Mouse (Mus musculus) 3134 (cell line): ENCODE results near the gene Josd2.

ENCODE experiments used
- DNase-seq: peaks from one replicate; pipeline ENCODE4 v3.0.0-alpha.2; 2011; ENCODE audit warnings: low spot score; ENCODE audit not compliant: insufficient read length; ENCODE audit errors: extremely low read depth

The Josd2 gene

DNA sequence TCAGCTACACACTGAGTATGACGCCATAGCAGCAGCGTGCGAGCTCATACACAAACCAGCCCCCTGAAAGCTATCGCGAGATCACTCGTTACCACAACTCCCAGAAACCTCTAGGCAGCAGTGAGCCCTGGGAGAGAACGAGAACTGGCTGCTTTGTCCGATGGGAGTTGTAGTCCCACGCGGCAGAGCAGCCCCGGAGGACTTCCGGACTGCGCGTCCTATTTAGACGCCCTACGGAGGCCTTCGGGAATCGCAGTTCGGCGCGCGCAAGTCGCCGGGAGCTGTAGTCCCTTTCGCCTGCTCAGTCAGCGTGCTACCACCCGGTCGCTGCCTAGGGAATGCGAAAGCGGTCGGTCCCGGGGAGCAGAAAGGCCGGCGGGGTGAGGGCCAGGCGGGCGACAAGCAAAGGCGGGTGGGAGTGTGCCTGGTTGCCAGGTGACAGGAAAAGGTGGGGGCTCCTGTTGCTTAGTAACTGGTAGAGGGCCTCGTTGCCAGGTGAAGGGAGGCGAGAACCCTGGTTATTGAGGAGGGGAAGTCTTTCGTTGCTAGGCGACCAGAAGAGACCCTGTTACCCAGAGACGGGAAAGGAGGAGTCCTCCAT, at the start of gene Josd2:
Josd2 (plus strand) TSS at position 170 of the 601 bp plus-strand sequence.
- peak; percentile 92 for DNase-seq

DNA sequence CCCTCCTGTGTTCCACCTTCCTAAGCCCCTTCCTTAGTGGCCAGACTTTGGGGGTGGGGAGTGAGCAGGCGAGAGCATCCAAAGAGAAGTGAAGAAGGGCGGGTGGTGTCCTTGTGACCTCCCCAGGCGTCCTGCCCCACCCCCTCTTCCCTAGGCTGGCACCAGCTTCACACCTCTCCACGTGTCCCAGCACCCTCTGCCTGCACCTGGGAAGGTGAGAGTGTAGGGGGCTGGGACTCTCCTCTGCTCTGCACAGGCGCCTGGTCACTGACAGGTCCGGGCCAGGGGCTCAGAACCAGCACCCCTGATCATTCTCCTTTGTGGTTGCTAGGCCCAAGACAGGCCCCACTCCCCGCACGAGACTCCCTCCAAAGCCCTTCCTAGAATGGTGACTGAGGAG, 40.1 kb upstream of the Josd2 start:
- no peak for DNase-seq

DNA sequence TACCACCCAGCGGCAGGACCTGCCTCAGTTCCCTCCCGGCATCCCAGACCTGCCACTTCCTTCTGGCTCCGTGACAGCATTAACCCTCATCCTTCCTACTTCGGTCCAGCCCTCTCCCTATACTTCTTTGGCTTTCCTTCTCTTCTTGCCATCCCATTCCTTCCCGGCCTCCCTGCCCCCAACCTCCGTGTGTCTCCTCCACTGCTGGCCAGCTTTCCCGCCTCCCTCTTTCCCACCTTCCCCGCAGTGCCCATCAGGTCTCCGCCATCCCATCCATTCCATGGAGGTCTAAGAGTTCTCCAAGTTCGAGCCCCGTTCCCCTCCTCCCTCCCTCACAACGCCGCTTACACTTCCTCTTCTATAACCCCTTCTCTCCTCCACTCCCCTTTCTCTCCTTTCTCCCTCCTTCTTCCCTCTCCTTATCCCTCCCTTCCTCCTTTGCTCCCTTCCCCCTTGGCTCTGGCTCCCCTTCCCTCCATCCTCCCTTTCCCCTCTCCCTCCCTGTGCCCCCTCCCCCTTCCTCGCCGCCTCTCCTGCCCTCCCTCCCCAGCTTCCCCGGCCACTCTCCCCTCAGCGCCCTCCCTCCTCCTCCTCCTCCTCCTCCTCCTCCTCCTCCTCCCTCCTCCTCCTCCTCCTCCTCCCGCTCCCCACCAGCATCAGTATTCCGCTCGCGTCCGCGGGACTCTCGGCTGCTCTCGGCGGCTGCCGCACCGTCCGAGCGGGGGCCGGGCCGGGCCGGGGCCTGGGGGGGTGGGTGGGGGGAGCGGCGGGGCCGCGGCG, 39.4 kb upstream of the Josd2 start:
- DNase-seq = no peak

DNA sequence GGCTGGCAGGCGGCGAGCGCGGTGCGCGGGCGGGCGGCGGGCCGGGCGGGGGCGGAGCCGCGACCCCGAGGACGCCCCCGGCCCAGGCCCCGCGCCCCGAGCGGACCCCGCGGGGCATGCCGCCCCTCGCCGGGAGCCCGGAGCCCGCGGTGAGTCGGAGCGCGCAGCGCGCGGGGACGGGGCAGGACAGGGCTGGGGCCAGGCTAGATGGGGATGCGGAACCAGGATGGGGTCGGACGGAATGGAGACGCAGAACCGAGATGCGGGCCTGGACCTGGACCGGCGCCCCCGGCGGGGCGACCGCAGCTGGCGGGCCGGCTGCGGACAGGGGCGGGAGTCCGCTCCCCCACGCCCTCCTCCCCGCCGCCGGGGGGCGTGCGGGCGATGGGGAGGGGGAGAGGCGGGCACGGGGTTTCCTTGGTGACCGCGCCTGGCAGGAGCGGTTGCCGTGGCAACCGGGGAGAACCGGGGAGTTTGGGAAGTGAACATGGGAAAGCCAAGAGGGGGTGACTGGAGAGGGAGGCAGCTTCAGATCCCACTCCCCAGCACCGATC, 38.7 kb upstream of the Josd2 start, which contains the start of gene Lrrc4b:
Lrrc4b (plus strand) TSS at position 51 of the 554 bp plus-strand sequence.
- DNase-seq = no peak

DNA sequence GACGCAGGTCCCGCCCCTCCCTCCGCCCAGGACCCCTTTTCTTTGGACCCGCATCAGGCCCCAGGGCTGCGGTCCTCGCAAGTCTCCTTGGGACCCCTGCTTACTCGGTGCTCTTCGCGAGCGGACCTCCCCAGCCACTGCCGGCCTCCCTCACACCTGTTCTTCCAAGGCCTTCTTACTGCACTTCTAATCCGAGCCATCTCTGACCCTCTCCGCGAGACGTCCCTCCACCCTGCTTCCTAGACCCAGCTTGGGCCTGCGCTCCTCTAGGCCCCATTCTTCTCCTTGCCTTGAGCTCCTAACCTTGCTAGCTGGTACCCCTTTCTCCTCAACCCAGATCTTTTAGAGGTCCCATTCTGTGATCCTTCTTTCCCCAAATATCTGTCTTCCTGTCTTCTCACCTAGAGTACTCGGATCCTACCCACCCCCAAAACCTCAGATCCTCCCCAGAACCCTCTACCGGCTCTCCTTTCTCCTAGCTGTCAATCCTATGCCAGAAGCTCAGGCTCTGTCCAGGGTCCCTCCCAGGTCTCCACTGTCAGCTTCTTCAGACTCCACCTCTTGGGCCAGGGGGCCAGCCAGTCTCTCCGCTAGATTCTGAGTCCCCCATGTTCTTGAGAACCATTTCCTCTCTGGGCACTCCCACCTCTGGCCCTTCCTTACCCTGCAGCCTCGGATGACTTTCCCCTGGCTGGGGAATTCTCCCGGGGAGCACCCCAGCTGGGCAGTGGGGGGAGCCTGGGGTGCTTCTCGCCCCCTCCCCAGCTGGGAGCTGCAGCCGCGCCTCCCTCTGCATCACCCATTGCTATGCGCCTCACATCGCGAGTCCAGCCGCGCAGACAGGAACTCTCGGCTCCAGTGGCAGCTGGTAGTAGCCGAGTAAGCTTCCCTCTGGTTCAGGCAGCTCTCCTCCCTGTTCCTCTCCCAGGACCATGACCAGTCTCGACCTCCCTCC, 38.0 kb upstream of the Josd2 start:
- no peak for DNase-seq

DNA sequence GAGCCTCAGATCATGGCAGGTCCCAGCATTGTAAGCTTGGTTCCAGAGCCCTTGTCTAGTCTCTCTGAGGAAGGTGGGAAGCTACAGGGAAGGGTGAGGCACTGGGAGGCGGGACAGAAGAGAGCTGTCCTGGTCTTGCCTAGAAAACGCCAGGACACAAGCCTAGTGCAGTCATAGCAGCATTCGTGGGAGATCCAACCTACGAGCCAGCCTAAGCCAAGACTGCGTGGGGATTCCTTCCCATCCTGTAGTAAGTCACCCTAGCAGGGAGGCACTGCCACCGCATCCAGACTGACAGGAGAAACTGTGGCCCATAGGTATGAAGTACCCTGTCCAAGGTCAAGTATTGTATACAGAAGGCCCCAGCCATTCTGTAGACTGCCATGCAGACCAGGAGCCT, 35.2 kb upstream of the Josd2 start:
- DNase-seq = no peak

DNA sequence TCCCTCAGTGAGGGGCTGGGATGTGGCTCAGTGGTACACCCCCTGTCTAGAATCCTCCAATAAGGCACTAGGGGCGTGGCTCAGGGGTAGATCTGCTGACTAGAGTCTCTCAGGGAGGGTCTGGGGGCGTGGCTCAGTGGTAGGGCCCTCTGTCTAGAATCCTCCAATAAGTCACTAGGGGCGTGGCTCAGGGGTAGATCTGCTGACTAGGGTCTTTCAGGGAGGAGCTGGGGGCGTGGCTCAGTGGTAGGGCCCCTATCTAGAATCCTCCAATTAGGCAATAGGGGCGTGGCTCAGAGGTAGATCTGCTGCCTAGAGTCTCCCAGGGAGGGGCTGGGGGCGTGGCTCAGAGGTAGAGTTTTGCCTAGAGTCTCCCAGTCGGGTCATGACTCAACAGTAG, 34.4 kb upstream of the Josd2 start:
- DNase-seq = peak; percentile 36

DNA sequence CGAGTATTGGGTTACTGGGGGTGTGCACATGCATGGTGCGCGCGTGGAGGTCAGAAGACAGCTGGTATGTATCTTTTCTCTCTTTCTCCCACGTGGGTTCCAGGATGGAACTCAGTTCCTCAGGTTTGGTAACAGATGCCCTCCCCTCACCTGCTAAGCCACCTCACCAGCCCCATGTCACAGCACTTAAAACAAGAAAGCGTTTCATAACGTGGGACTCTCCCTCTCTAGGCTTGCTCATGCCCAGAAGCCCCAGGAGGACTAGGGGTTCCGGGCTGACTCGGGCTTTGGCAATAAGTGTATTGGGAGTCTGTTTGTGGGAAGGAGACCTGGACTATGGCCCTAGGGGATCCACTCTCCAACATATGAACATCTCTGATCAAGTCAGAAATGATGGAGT, 33.7 kb upstream of the Josd2 start:
- DNase-seq = no peak

DNA sequence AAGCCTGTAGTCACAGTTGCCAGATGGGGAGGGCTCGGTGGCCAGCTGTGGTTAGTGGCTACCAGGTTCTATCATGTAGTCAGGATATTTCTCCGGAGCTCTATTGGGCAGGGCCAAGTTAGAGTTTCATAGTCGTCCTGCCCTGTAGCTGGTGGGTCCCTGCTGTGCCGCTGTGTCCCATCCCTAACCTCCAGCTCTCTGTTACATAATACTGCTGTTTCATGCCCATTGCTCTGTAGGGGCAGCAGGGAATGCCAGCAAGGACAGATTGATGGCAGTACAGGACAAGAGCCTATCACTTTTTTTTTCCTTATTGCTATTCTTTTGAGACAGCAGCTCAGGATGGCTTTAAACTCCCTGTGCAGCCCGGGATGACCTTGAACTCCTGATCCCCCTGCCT, 32.0 kb upstream of the Josd2 start:
- no peak for DNase-seq

DNA sequence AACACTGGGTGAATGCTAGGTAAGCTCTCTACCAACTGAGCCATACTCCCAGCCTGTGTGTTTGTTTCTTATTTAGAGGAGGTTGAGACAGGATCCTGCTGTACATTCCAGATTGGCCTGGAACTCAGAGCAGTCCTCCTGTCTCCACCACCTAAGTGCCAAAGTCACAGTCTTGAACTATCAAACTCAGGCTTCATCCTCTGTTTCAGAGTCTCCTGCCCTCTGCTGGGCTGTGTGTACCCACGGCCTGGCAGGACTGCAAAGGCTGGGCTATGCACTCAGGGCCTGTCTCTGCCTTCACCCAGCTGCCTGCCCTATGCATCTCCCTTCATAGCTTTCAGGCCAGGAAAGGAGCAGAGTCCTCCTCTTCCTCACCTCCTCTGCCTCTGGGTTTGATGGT, 31.5 kb upstream of the Josd2 start:
- no peak for DNase-seq

DNA sequence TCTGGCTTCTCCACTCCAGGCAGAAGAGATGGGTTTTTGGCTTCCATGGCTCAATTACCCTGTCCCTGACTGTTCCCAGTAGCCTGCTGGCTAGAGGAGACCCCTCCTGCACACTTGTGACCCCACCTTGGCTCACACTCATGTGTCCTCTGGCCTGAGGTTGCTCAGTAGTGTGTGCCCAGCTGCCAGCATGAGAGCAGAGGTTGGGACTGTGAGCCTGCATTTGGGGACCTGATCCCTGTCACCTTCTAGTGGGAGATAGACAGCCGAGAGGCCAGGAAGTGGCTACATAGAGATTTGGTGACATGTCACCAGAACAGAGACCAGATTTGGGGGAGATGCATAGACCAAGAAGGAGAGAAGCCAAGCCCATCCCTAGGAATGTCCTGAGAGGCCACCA, 30.6 kb upstream of the Josd2 start:
- DNase-seq = no peak

DNA sequence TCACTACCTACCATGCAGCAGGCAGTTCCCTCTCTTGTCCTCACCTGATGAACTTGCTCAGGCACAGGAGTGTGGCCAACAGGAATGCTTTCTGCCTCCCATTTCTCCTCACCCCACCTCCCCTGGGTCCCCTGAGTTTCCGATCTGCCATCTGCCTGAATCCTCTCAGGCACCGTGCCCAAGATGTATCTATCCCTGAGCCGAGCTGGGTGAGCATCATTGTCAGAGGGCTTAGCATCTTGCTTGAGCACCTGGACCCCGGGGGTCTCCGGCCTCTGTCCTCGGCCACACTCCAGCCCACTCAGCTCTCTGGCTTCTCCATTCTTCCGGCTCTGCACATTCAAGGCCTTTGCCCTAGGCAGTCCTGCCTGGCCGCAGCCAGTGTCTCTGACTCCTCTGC, 29.8 kb upstream of the Josd2 start:
- no peak for DNase-seq

DNA sequence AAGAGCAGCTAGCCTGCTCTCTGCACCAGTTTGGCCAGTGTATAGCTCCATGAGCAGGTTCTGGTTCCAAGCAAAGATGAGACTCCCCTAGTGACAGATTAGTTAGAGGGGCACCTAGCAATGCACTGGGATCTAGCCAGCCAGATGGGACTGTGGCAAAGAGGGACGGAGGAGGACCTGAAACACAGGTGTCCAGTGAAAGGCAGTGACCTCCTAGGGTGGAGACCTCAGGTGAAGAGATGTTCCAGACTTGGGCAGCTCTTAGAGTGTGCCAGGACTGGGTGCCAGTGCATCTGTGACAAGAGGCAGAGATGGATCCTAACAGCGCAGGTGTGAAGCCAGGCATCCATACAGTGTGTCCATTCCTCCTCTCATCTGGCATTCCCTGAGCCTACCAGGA, 28.1 kb upstream of the Josd2 start:
- no peak for DNase-seq

DNA sequence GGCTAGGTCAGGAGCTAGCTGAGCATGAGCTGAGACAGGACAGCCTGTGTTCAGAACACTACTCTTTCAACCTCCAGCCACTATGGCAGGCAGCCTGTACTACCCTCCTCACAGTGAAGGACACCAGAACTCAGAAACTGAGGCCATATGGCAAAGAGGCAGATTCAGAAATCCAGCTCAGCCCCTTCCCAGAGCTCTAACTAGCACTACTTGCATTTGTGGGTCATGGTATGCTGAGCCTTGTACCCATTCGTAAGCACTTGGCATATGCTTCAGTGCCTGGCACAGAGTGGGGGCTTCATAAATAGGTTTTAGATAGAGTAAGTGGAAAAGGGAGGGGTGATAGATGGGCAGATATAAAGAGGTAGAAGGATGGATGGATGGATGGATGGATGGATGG, 27.3 kb upstream of the Josd2 start:
- no peak for DNase-seq

DNA sequence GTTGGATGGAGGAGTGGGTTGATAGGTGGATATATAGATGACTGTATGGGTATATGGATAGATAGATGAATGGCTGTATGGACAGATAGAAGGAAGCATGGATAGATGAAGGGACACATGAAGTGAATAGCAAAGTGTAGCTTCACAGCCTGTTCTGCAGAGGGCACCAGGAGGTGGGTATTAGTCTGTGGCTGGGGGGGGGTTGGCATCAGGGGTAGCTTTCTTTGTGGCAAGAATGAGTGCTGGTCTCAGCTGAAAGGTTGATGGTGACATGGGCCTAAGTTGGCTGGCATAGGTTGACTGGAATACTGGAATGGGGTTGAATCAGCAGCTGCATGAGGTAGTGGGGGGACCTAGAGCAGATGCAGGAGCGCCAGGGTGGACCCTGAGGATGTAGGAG, 26.6 kb upstream of the Josd2 start:
- DNase-seq = no peak

DNA sequence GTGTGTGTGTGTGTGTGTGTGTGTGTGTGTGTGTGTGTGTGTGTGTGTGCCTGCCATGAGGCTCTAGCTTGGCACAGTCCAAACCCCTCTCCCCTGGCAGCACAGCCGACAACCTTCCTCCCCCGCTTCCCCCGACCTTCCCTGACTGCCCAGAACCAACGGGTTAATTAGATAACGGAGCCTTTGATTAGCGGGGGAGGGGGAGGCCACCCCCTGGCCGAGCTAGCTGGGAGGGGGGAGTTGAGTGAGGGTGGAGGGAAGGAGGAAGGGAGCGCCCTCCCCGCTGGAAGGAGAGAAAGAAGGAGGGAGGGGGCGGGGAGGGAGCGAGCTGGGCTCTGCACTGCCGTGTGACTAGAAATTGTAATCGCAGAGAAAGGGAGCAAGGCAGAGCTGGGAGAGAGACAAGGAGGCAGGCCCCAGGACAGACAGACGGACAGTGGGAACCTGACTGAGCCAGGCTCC, 26.1 kb upstream of the Josd2 start:
- DNase-seq = no peak

DNA sequence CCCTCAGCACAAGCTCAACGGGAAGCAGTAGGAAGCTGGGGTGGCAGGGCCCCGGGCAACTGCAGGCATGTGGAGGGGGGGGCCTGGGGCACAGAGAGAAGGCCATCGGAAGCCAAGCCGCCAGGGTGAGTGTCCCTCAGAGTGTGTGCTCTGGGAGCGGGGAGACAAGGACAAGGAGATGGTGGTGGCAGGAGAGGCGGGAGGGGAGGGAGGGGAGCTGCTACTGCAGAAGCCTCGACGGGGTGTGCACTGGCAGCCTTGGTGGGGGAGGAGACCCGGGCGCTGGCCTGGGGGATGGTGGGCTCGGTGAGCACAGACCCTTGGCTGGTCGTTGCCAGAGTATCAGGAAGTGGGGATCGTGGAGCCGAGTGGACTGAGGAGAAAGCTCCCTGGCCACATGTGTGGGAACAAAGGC, 25.4 kb upstream of the Josd2 start:
- no peak for DNase-seq

DNA sequence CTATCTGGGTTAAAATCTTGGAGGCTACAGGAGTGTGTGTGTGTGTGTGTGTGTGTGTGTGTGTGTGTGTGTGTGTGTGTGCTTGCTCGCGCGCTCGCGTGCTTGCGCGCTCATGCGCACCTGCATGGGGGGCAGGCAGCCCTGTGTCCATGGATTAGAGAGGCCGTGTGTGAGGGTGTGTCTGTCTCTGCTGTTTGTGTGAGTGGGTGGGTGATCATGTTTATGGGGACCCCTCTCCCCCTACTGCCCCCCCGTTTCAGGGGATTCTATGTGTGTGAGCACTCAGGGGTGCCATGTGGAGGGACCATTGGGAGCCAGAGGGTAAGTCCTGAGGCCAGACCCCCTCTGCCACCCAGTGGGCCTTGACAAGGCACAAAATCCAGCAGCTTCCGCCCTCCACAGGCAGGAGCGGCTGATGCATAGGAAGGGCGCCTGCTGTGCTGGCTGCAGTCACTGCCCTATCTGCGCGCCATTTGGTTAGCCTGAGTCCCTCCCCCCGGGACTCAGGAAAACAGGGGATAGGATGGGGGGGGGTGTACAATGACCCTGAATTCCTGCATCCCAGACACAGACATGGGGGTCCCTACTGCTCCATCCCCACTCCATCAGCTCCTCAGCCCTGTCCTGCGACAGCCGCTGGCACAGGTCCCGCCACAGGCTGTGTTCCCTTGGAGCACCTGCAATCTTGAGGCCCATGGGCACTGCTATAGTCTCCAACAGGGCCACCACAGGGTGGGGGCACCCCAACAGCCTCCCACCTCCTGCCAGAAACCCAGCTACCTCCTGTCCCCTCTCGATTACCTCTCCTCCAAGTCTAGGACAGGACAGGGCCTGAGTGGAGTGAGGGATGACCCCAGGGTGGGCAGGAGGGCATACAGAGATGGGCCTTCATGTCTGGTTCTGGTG, 24.3 kb upstream of the Josd2 start:
- no peak for DNase-seq

DNA sequence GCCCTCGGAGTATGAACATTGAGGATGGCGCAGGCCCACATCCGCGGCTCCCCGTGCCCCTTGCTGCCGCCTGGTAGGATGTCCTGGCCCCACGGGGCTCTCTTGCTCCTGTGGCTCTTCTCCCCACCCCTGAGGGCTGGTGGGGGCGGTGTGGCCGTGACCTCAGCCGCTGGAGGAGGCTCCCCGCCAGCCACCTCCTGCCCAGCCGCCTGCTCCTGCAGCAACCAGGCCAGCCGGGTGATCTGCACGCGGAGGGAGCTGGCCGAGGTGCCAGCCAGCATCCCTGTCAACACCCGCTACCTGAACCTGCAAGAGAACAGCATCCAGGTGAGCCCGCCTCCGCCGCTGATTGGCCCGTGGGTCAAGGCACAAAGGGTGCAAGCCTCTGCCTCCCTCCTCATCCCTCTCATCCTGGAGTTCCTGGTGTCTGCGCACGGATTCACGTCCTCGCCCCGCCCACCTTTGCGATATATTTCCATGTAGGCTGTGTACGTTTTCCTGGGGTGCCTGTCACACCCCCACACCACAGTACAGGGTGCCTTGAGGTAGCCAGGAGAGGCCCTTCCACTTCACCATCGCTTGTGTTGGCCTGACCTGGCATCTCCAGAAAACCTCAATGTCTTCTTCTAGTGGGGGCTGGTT, 22.8 kb upstream of the Josd2 start:
- DNase-seq = no peak
